Mouse (Mus musculus): ENCODE measurements around the gene Tmem110.

The Tmem110 gene

GRCm38 (mm10) chr14:30906001-30906400 lies 80.6 kb downstream of the Tmem110 start:
- no peak for DNase-seq

- DNase-seq: no peak
These were observed 82.5 kb downstream of the Tmem110 start for GRCm38 (mm10) chr14:30907814-30908265.

GRCm38 (mm10) chr14:30911141-30911540 lies 85.8 kb downstream of the Tmem110 start:
- no peak for DNase-seq

GRCm38 (mm10) chr14:30912641-30913040 lies 87.3 kb downstream of the Tmem110 start:
- no peak for DNase-seq

- no peak for DNase-seq
These were observed 88.0 kb downstream of the Tmem110 start for GRCm38 (mm10) chr14:30913404-30913803.

- DNase-seq: no peak
These were observed 91.1 kb downstream of the Tmem110 start for GRCm38 (mm10) chr14:30916516-30916915.

- DNase-seq: no peak
These were observed 96.8 kb downstream of the Tmem110 start for GRCm38 (mm10) chr14:30922053-30922670.

- DNase-seq: peak; percentile 22
These were observed 98.2 kb downstream of the Tmem110 start, which contains the start of gene Itih3 for GRCm38 (mm10) chr14:30923375-30924105. Gene Itih3 (minus strand): TSS chr14:30923760.

- no peak for DNase-seq
These were observed 100.1 kb downstream of the Tmem110 start for GRCm38 (mm10) chr14:30925492-30925891.

Data from right cerebral cortex, postnatal 25 days (tissue).